Mouse (Mus musculus): ENCODE data around the gene Shisa5.

GRCm38 (mm10) chr9:109102541-109102940 lies 64.2 kb downstream of the Shisa5 start:
- TF ChIP-seq POLR2A (IDR thresholded peaks at IDR 0.05; ENCODE audit: control insufficient read depth, low read depth, low read length) (no peak), CTCF (IDR thresholded peaks at IDR 0.05; ENCODE audit: control insufficient read depth, insufficient read depth, insufficient replicate concordance, low read depth, low read length) (no peak)

All from testis, adult 2 months (tissue).